Mouse (Mus musculus): ENCODE data around the gene Tmem259. TPM values are rescaled to one million over a fixed set of nuclear protein-coding genes. Genes with fewer than 3 reads are reported as not detected.

Tmem259 gene
- polyA plus RNA-seq, 1 experiment from 2014 or later = 13.4 TPM

DNA sequence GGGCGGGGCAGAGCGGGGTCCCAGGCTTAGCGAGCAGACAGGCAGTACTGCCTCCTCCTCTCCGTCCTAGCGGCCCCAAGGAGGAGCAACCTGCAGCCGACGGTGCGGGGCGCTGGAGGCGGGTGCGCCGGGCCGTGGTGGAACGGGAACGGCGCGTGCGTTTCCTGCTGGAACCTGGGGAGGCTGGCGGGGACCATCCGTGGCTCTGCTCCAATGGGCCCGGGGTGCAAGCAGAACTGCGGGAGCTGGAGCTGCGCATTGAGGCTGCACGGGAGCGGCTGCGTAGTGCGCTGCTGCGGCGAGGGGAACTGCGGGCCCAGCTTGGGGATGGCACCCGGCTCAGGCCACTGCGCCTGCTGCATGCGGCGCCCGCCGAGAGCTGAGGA lies 7.4 kb downstream of the Tmem259 start:
- Histone ChIP-seq H3K9ac (ENCODE audit: low read length) (no peak overlapping the region), H3K27me3 (replicated peaks; ENCODE audit: control insufficient read depth, insufficient read depth, low read length) (peaks cover 11% of the 10 kb centered on the region; the same call in 1 of the 2 replicates), H3K36me3 (ENCODE audit: control insufficient read depth, insufficient read depth, low read length) (peaks cover 69% of the 10 kb centered on the region), H3K27ac (ENCODE audit: low read depth, low read length) (no peak overlapping the region), H3K4me2 (ENCODE audit: low read length) (no peak overlapping the region), H3K4me1 (ENCODE audit: control insufficient read depth, insufficient read depth, low read length) (no peaks in the 10 kb centered on the region), H3K9me3 (replicated peaks; ENCODE audit: control insufficient read depth, low read length) (no peaks in the 10 kb centered on the region), H3K4me3 (ENCODE audit: low read depth, low read length) (no peak overlapping the region)
- WGBS = 81% methylated on average over 36 of the region's 36 CpGs
- DNase-seq (ENCODE audit: low spot score) (no peak), ATAC-seq (no peak)

DNA sequence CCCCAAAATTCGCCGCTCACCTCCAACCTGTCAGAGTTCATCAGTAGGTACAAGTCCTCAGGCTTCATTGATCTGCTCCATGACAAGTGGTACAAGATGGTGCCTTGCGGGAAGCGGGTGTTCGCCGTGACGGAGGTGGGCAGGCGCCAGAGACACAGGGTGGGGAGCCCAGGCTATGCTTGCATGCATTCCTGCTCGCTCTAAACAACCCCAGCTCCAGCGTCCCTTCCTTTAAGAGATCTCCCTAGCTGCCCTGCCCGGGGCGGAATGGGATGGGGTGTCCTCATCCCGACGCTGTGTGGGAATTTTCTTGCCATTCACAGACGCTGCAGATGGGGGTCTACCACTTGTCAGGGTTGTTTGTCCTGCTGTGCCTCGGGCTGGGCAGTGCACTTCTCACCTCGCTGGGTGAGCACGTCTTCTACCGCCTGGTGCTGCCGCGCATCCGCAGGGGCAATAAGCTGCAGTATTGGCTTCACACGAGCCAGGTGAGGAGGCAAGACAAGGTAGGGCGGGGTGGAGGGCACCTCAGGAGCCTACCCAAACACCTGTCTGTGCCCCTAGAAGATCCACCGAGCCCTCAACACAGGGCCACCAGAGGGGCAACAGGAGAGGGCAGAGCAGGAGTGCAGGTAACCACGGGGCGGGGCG lies 7.9 kb downstream of the Tmem259 start:
- ATAC-seq (no peak), DNase-seq (ENCODE audit: low spot score) (no peak)
- Histone ChIP-seq H3K27me3 (replicated peaks; ENCODE audit: control insufficient read depth, insufficient read depth, low read length) (peaks cover 16% of the 10 kb centered on the region), H3K4me3 (ENCODE audit: low read depth, low read length) (no peak overlapping the region), H3K36me3 (ENCODE audit: control insufficient read depth, insufficient read depth, low read length) (peaks cover 64% of the 10 kb centered on the region), H3K9ac (ENCODE audit: low read length) (no peak overlapping the region), H3K27ac (ENCODE audit: low read depth, low read length) (no peak overlapping the region), H3K4me2 (ENCODE audit: low read length) (no peak overlapping the region), H3K9me3 (replicated peaks; ENCODE audit: control insufficient read depth, low read length) (no peaks in the 10 kb centered on the region), H3K4me1 (ENCODE audit: control insufficient read depth, insufficient read depth, low read length) (no peaks in the 10 kb centered on the region)
- 87% methylated on average over 28 of the region's 28 CpGs for WGBS

DNA sequence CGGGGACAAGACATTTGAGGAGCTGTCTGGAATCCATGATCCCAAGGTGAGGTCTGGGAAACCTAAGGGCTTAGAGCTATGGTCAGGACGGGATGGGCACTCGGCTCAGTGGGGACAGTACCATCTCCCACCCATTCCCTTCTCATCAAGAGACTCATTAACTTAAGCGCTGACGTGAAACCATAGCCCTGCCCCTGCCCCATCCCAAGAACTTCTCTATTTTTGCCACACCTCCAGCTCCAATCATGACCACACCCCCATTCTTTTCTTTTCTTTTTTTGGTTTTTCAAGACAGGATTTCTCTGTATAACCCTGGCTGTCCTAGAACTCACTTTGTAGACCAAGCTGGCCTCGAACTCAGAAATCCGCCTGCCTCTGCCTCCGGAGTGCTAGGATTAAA lies 9.5 kb downstream of the Tmem259 start:
- no peak for ATAC-seq
- WGBS = 92% methylated on average over 8 of the region's 8 CpGs

DNA sequence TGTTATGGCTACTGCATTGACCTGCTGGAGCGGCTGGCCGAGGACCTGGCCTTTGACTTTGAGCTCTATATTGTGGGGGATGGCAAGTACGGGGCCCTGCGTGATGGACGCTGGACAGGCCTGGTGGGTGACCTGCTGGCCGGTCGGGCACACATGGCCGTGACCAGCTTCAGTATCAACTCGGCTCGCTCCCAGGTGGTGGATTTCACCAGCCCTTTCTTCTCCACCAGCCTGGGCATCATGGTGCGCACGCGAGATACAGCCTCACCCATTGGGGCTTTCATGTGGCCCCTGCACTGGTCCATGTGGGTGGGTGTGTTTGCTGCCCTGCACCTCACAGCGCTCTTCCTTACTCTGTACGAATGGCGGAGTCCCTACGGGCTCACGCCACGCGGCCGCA lies 10.0 kb downstream of the Tmem259 start:
- no peak overlapping the region for H3K27ac ChIP-seq (ENCODE audit: low read depth, low read length)
- H3K4me1 ChIP-seq (ENCODE audit: control insufficient read depth, insufficient read depth, low read length) = no peaks in the 10 kb centered on the region; the same call in 1 of the 2 replicates
- no peak overlapping the region for H3K4me3 ChIP-seq (ENCODE audit: low read depth, low read length)
- no peak overlapping the region for H3K4me2 ChIP-seq (ENCODE audit: low read length)
- peaks cover 30% of the 10 kb centered on the region for H3K27me3 ChIP-seq (replicated peaks; ENCODE audit: control insufficient read depth, insufficient read depth, low read length)
- DNase-seq (ENCODE audit: low spot score) (no peak), ATAC-seq (no peak)
- peaks cover 47% of the 10 kb centered on the region for H3K36me3 ChIP-seq (ENCODE audit: control insufficient read depth, insufficient read depth, low read length)
- H3K9ac ChIP-seq (ENCODE audit: low read length) = no peak overlapping the region
- WGBS = 91% methylated on average over 21 of the region's 21 CpGs
- no peaks in the 10 kb centered on the region for H3K9me3 ChIP-seq (replicated peaks; ENCODE audit: control insufficient read depth, low read length)

More for the DNA sequence above, 9.5 kb downstream of the Tmem259 start:
- Histone ChIP-seq H3K4me1 (ENCODE audit: control insufficient read depth, insufficient read depth, low read length) (no peaks in the 10 kb centered on the region; the same call in 1 of the 2 replicates), H3K4me2 (ENCODE audit: low read length) (no peak overlapping the region), H3K27ac (ENCODE audit: low read depth, low read length) (no peak overlapping the region), H3K36me3 (ENCODE audit: control insufficient read depth, insufficient read depth, low read length) (peaks cover 53% of the 10 kb centered on the region), H3K27me3 (replicated peaks; ENCODE audit: control insufficient read depth, insufficient read depth, low read length) (peaks cover 28% of the 10 kb centered on the region), H3K9ac (ENCODE audit: low read length) (no peak overlapping the region), H3K4me3 (ENCODE audit: low read depth, low read length) (no peak overlapping the region), H3K9me3 (replicated peaks; ENCODE audit: control insufficient read depth, low read length) (no peaks in the 10 kb centered on the region)
- no peak for DNase-seq (ENCODE audit: low spot score)

DNA sequence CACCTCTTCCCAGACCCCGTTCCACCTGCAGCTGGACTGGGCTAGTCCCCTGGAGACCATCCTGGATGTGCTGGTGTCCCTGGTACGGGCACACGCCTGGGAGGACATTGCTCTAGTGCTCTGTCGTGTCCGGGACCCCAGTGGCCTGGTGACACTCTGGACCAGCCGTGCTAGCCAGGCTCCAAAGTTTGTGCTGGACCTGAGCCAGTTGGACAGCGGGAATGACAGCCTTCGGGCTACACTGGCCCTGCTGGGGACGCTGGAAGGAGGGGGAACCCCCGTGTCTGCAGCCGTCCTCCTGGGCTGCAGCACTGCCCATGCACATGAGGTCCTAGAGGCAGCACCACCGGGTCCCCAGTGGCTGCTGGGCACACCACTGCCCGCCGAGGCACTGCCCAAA lies 11.3 kb downstream of the Tmem259 start:
- H3K4me2 ChIP-seq (ENCODE audit: low read length) = no peak overlapping the region
- DNase-seq (ENCODE audit: low spot score) (no peak), ATAC-seq (no peak)
- no peaks in the 10 kb centered on the region for H3K9me3 ChIP-seq (replicated peaks; ENCODE audit: control insufficient read depth, low read length)
- no peak overlapping the region for H3K27ac ChIP-seq (ENCODE audit: low read depth, low read length)
- peaks cover 41% of the 10 kb centered on the region for H3K36me3 ChIP-seq (ENCODE audit: control insufficient read depth, insufficient read depth, low read length)
- H3K4me1 ChIP-seq (ENCODE audit: control insufficient read depth, insufficient read depth, low read length) = no peaks in the 10 kb centered on the region; the same call in 1 of the 2 replicates
- H3K4me3 ChIP-seq (ENCODE audit: low read depth, low read length) = no peak overlapping the region
- no peak overlapping the region for H3K9ac ChIP-seq (ENCODE audit: low read length)
- H3K27me3 ChIP-seq (replicated peaks; ENCODE audit: control insufficient read depth, insufficient read depth, low read length) = peaks cover 30% of the 10 kb centered on the region
- WGBS = 64% methylated on average over 14 of the region's 14 CpGs

DNA sequence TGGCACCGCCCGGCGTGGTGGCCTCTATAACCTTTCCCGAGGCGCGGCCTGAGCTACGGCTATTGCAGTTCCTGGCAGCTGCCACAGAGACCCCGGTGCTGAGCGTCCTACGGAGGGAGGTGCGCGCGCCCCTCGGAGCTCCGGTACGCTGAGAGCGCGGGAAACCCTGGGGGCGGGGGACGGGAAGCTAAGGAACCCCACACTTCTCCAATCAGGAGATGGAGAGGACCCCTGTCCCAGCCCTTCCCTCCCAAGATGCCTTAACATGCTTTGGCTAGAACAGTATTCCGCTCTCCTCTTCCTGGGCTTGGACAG lies 13.0 kb downstream of the Tmem259 start:
- peaks cover 30% of the 10 kb centered on the region for H3K27me3 ChIP-seq (replicated peaks; ENCODE audit: control insufficient read depth, insufficient read depth, low read length)
- no peak for ATAC-seq
- H3K27ac ChIP-seq (ENCODE audit: low read depth, low read length) = no peak overlapping the region
- peak overlapping the region; percentile 47 for H3K4me2 ChIP-seq (ENCODE audit: low read length)
- 3% methylated on average over 21 of the region's 21 CpGs for WGBS
- no peak for DNase-seq (ENCODE audit: low spot score)
- no peaks in the 10 kb centered on the region; the same call in 1 of the 2 replicates for H3K4me1 ChIP-seq (ENCODE audit: control insufficient read depth, insufficient read depth, low read length)
- no peaks in the 10 kb centered on the region for H3K9me3 ChIP-seq (replicated peaks; ENCODE audit: control insufficient read depth, low read length)
- peaks cover 41% of the 10 kb centered on the region for H3K36me3 ChIP-seq (ENCODE audit: control insufficient read depth, insufficient read depth, low read length)
- H3K4me3 ChIP-seq (ENCODE audit: low read depth, low read length) = peak overlapping the region; percentile 23
- H3K9ac ChIP-seq (ENCODE audit: low read length) = peak overlapping the region; percentile 49

DNA sequence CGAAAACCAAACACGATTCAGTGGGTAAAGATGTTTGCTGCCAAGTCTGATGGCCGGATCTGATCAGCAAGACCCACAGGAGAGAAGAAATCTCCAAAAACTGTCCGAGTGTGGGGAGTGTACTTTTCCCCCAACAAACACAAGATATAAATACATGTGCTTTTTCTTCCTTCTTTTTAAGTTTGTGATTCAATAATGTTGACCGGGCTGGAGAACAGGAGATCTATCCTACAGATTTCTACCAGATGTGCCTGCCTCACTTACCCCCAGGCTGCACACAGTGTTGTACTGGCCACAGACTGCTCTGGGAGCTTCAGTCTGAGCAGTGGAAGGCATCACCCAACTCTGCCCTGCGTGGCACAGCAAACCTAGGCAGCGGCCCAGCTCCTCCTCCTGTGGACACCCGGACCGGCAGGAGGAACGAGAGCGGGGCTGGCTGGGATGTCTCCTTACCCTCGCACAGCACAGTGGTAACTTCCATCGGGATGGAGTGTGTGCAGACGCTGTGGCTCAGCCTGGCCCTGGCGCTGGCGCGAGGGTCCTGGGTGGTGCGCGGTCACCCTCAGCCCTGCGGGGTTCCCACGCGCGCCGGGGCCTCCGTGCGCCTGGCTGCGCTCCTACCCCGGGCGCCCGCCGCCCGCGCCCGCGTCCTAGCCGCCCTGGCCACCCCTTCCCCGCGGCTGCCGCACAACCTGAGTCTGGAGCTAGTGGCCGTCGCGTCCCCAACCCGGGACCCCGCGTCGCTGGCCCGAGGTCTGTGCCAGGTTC lies 13.5 kb downstream of the Tmem259 start, which contains the start of gene Grin3b:
Grin3b (plus strand) TSS at position 301 of the 768 bp plus-strand sequence.
- Histone ChIP-seq H3K27ac (ENCODE audit: low read depth, low read length) (no peak within 1 kb of the TSS), H3K4me2 (ENCODE audit: low read length) (peak within 1 kb of the TSS; percentile 47), H3K9ac (ENCODE audit: low read length) (peak within 1 kb of the TSS; percentile 49), H3K4me3 (ENCODE audit: low read depth, low read length) (peak within 1 kb of the TSS; percentile 23), H3K27me3 (replicated peaks; ENCODE audit: control insufficient read depth, insufficient read depth, low read length) (peaks cover 30% of the 10 kb centered on the region), H3K9me3 (replicated peaks; ENCODE audit: control insufficient read depth, low read length) (no peaks in the 10 kb centered on the region), H3K36me3 (ENCODE audit: control insufficient read depth, insufficient read depth, low read length) (peaks cover 41% of the 10 kb centered on the region), H3K4me1 (ENCODE audit: control insufficient read depth, insufficient read depth, low read length) (no peaks in the 10 kb centered on the region; the same call in 1 of the 2 replicates)
- no peak for DNase-seq (ENCODE audit: low spot score)
- no peak for ATAC-seq
- 12% methylated on average over 30 of the region's 47 CpGs for WGBS

DNA sequence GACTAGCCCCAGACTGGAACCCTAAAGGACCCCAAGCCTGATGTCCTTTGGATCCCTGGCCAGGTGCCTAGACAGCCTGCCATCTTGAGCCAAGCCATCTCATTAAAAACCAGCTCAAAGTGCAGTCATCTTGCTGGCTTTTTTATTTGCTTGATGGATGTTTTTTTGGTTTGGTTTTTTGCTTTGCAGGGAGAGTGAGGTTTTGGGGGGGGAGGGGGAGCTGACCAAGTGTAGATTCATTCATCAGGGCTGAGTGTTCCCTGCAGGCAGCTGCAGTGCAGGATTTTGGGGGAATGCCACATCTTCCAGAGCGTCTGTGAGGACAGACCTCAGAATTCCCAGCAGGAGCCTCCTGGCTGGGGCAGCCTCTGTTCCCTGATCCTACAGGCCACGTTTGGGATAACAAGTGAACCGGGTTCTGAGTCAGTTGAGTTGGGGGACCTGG lies 15.0 kb downstream of the Tmem259 start:
- DNase-seq (ENCODE audit: low spot score) = no peak
- H3K4me1 ChIP-seq (ENCODE audit: control insufficient read depth, insufficient read depth, low read length) = no peaks in the 10 kb centered on the region; the same call in 1 of the 2 replicates
- H3K9ac ChIP-seq (ENCODE audit: low read length) = no peak overlapping the region
- 19% methylated on average over 3 of the region's 3 CpGs for WGBS
- H3K36me3 ChIP-seq (ENCODE audit: control insufficient read depth, insufficient read depth, low read length) = peaks cover 45% of the 10 kb centered on the region
- no peaks in the 10 kb centered on the region for H3K9me3 ChIP-seq (replicated peaks; ENCODE audit: control insufficient read depth, low read length)
- H3K27me3 ChIP-seq (replicated peaks; ENCODE audit: control insufficient read depth, insufficient read depth, low read length) = peaks cover 30% of the 10 kb centered on the region
- no peak overlapping the region for H3K27ac ChIP-seq (ENCODE audit: low read depth, low read length)
- H3K4me3 ChIP-seq (ENCODE audit: low read depth, low read length) = no peak overlapping the region
- no peak for ATAC-seq
- no peak overlapping the region for H3K4me2 ChIP-seq (ENCODE audit: low read length)

DNA sequence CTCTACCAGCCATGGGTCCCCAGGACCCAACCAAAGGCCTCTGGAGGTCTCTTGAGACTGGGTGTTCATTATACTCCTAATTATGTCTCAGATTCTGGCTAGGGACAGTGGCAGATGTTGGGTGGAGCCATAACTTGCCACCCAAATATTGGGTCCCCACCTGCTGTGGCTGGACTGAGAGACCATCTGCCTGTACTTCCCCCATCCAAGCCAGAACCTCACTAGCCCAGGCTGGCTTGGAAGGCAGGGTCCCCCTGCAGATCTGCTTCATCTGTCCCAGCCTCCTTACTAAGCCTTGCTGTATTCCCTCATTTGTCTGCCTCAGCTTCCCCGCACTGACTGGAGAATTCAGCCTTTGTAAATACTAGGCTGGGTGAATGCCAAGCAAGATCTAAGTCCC lies 15.9 kb downstream of the Tmem259 start:
- Histone ChIP-seq H3K36me3 (ENCODE audit: control insufficient read depth, insufficient read depth, low read length) (peaks cover 53% of the 10 kb centered on the region), H3K4me1 (ENCODE audit: control insufficient read depth, insufficient read depth, low read length) (no peaks in the 10 kb centered on the region; the same call in 1 of the 2 replicates), H3K9ac (ENCODE audit: low read length) (no peak overlapping the region), H3K9me3 (replicated peaks; ENCODE audit: control insufficient read depth, low read length) (no peaks in the 10 kb centered on the region), H3K27me3 (replicated peaks; ENCODE audit: control insufficient read depth, insufficient read depth, low read length) (peaks cover 30% of the 10 kb centered on the region), H3K4me3 (ENCODE audit: low read depth, low read length) (no peak overlapping the region), H3K4me2 (ENCODE audit: low read length) (no peak overlapping the region), H3K27ac (ENCODE audit: low read depth, low read length) (no peak overlapping the region)
- DNase-seq (ENCODE audit: low spot score) = no peak
- 78% methylated on average over 1 of the region's 1 CpGs for WGBS
- ATAC-seq = no peak

Measured in forebrain, embryonic 14.5 days (tissue).